Mouse (Mus musculus) thymus, adult 2 months (tissue): Measurements from ENCODE around the gene Snx14. TPM values are rescaled to one million over a fixed set of nuclear protein-coding genes. Genes with fewer than 3 reads are reported as not detected.
"Not testable (repeated sequence)": the region's sequence is repeated elsewhere in the genome, so short reads cannot be mapped to it uniquely, and the experiment has no call there.

ENCODE experiments used
- DNase-seq: peaks from one replicate; pipeline ENCODE4 v3.0.0; 2021
- H3K27ac ChIP-seq: fragments of 200-500 bp; 2 replicates; pipeline ENCODE4 v1.5.1; 2012; ENCODE audit warnings: low read length, control low read depth; ENCODE audit not compliant: control insufficient read depth, insufficient read depth
- H3K27me3 ChIP-seq: fragments of 200-500 bp; 2 replicates; pipeline ENCODE4 v1.6.1; 2012; ENCODE audit warnings: mild to moderate bottlenecking, low read length, moderate library complexity, mixed read lengths; ENCODE audit not compliant: control insufficient read depth, insufficient read depth
- H3K36me3 ChIP-seq: fragments of 200-500 bp; 2 replicates; pipeline ENCODE4 v1.6.1; 2012; ENCODE audit warnings: mild to moderate bottlenecking, low read length, moderate library complexity; ENCODE audit not compliant: control insufficient read depth, insufficient read depth
- H3K4me1 ChIP-seq: fragments of 200-500 bp; replicated peaks from 2 replicates; pipeline ENCODE4 v1.6.1; 2012; ENCODE audit warnings: low read length; ENCODE audit not compliant: control insufficient read depth, insufficient read depth
- H3K4me3 ChIP-seq: fragments of 200-500 bp; 2 replicates; pipeline ENCODE4 v1.5.1; 2012; ENCODE audit warnings: mild to moderate bottlenecking, low read length, control low read depth, moderate library complexity; ENCODE audit not compliant: control insufficient read depth, insufficient read depth
- CTCF ChIP-seq: fragments of 200-500 bp; IDR thresholded peaks from 2 replicates; pipeline ENCODE4 v1.5.1; 2012; ENCODE audit warnings: mild to moderate bottlenecking, control low read depth, low read length, moderate library complexity, borderline replicate concordance; ENCODE audit not compliant: control insufficient read depth, poor library complexity, insufficient read depth; ENCODE audit errors: extremely low read depth
- POLR2A ChIP-seq: fragments of 200-500 bp; IDR thresholded peaks from 2 replicates; pipeline ENCODE4 v1.6.1; 2012; ENCODE audit warnings: mild to moderate bottlenecking, low read length, control low read depth, moderate library complexity; ENCODE audit not compliant: control insufficient read depth, poor library complexity, insufficient read depth; ENCODE audit errors: extremely low read depth
- WGBS: fragments of 180-500 bp; shearing (Covaris S2); methylation state at CpG from one replicate; pipeline ENCODE4 v1.1.7; 2018; 5-methylcytosine and 5-hydroxymethylcytosine counted together
- polyA plus RNA-seq: library from polyadenylated mRNA; depleted of rRNA; stranded (reverse); fragments of >200 nt; gene quantifications from 2 replicates; pipeline ENCODE4 v1.2.3, GENCODE M21; 2012; rRNA removed

Gene Snx14
- 10.3 and 10.6 TPM in 2 replicates for polyA plus RNA-seq

GRCm38 (mm10) chr9:88438555-88439237 is at the start of gene Snx14:
Gene Snx14, minus strand, starts transcription at chr9:88438958.
- H3K36me3 ChIP-seq, result no peaks in the 10 kb centered on the region
- H3K4me1 ChIP-seq, result peaks cover 3% of the 10 kb centered on the region; the same call in 1 of the 2 replicates
- TF ChIP-seq POLR2A (peak; percentile 63), CTCF (no peak)
- H3K27me3 ChIP-seq, result no peaks in the 10 kb centered on the region
- 0% methylated on average over 62 of the region's 62 CpGs for WGBS
- peak within 1 kb of the TSS; percentile 44 for H3K27ac ChIP-seq
- DNase-seq, result peak; percentile 95
- peak within 1 kb of the TSS; percentile 92 for H3K4me3 ChIP-seq

- TF ChIP-seq POLR2A, result no peak
- TF ChIP-seq CTCF, result no peak
- H3K36me3 ChIP-seq, result no peaks in the 10 kb centered on the region
- no peak overlapping the region for H3K27ac ChIP-seq
- no peak for DNase-seq
- no peaks in the 10 kb centered on the region for H3K27me3 ChIP-seq
- H3K4me3 ChIP-seq, result no peak overlapping the region
- no peaks in the 10 kb centered on the region for H3K4me1 ChIP-seq
- WGBS, result 91% methylated on average over 6 of the region's 6 CpGs
These were observed 45.8 kb upstream of the Snx14 start for GRCm38 (mm10) chr9:88484531-88484930.

- peak overlapping the region; percentile 56 for H3K4me3 ChIP-seq
- peaks cover under 1% of the 10 kb centered on the region; the same call in 1 of the 2 replicates for H3K36me3 ChIP-seq
- H3K4me1 ChIP-seq, result no peaks in the 10 kb centered on the region
- H3K27me3 ChIP-seq, result no peaks in the 10 kb centered on the region
- peak; percentile 88 for DNase-seq
- TF ChIP-seq POLR2A (no peak), CTCF (0 out of 2 replicates have a peak, but pooled peaks have one; percentile 16)
- WGBS, result under 1% methylated on average over 52 of the region's 52 CpGs
- peak overlapping the region; percentile 14; the same call in 1 of the 2 replicates for H3K27ac ChIP-seq
These were observed 44.2 kb upstream of the Snx14 start for GRCm38 (mm10) chr9:88482829-88483396.

GRCm38 (mm10) chr9:88482230-88482828 is 43.6 kb upstream of the Snx14 start, which contains the start of gene Syncrip:
Gene Syncrip, minus strand, starts transcription at chr9:88482574.
- TF ChIP-seq POLR2A, result peak; percentile 78
- H3K36me3 ChIP-seq, H3K4me1 ChIP-seq, H3K27me3 ChIP-seq: not testable (repeated sequence)
- 1% methylated on average over 57 of the region's 68 CpGs for WGBS
- Histone ChIP-seq H3K27ac (peak within 1 kb of the TSS; percentile 92), H3K4me3 (peak within 1 kb of the TSS; percentile 89)
- DNase-seq, result peak; percentile 90

GRCm38 (mm10) chr9:88481791-88482160 is 43.0 kb upstream of the Snx14 start:
- Histone ChIP-seq H3K36me3 (peaks cover 11% of the 10 kb centered on the region), H3K27ac (peak overlapping the region; percentile 73), H3K27me3 (no peaks in the 10 kb centered on the region), H3K4me1 (no peaks in the 10 kb centered on the region), H3K4me3 (peak overlapping the region; percentile 89)
- peak; percentile 38 for DNase-seq
- WGBS, result under 1% methylated on average over 43 of the region's 43 CpGs
- TF ChIP-seq POLR2A (no peak), CTCF (no peak)

- peak; percentile 70 for DNase-seq
- no peaks in the 10 kb centered on the region for H3K27me3 ChIP-seq
- peak overlapping the region; percentile 89 for H3K4me3 ChIP-seq
- H3K27ac ChIP-seq, result peak overlapping the region; percentile 73
- TF ChIP-seq POLR2A (no peak), CTCF (no peak)
- under 1% methylated on average over 77 of the region's 78 CpGs for WGBS
- peaks cover 13% of the 10 kb centered on the region for H3K36me3 ChIP-seq
- H3K4me1 ChIP-seq, result no peaks in the 10 kb centered on the region
These were observed 42.5 kb upstream of the Snx14 start for GRCm38 (mm10) chr9:88481061-88481790.
